Mouse (Mus musculus) midbrain, embryonic 10.5 days (tissue): ENCODE measurements at regions not wholly inside any gene's neighbourhood (a gene's known extent, or its start where the extent isn't known, plus 50 kb on each side); places are given as distances from the start of the nearest gene placed in this dataset.

Experiments
- DNase-seq: peaks from one replicate; pipeline ENCODE4 v3.0.0-alpha.2; 2017; ENCODE audit warnings: low spot score
- H3K27ac ChIP-seq: fragments of 300-500 bp; sonication (generic); replicated peaks from 2 replicates; pipeline ENCODE4 v1.5.1; 2016; ENCODE audit warnings: mild to moderate bottlenecking
- H3K27me3 ChIP-seq: fragments of 300-500 bp; sonication (generic); 2 replicates; pipeline ENCODE4 v1.6.1; 2016; ENCODE audit warnings: low read depth, mild to moderate bottlenecking; ENCODE audit not compliant: poor library complexity, severe bottlenecking
- H3K36me3 ChIP-seq: fragments of 300-500 bp; sonication (generic); 2 replicates; pipeline ENCODE4 v1.6.1; 2016; ENCODE audit warnings: mild to moderate bottlenecking, moderate library complexity
- H3K4me1 ChIP-seq: fragments of 300-500 bp; sonication (generic); 2 replicates; pipeline ENCODE4 v1.6.1; 2016
- H3K4me3 ChIP-seq: fragments of 300-500 bp; sonication (generic); 2 replicates; pipeline ENCODE4 v1.5.1; 2016; ENCODE audit warnings: mild to moderate bottlenecking, moderate library complexity
- H3K9me3 ChIP-seq: fragments of 300-500 bp; sonication (generic); replicated peaks from 2 replicates; pipeline ENCODE4 v1.6.1; 2016; ENCODE audit warnings: mild to moderate bottlenecking
- whole genome bisulfite sequencing: fragments of 180-500 bp; shearing (Covaris S2); methylation state at CpG from one replicate; pipeline ENCODE4 v1.1.7; 2016; 5-methylcytosine and 5-hydroxymethylcytosine counted together

GRCm38 (mm10) chr1:69364069-69364468 lies 256.2 kb upstream of the Erbb4 start:
- no peaks in the 10 kb centered on the region for H3K27me3 ChIP-seq
- no peak for DNase-seq
- H3K4me1 ChIP-seq, result no peaks in the 10 kb centered on the region
- H3K9me3 ChIP-seq, result no peaks in the 10 kb centered on the region
- no peak overlapping the region for H3K27ac ChIP-seq
- H3K4me3 ChIP-seq, result no peak overlapping the region
- H3K36me3 ChIP-seq, result no peaks in the 10 kb centered on the region

DNA sequence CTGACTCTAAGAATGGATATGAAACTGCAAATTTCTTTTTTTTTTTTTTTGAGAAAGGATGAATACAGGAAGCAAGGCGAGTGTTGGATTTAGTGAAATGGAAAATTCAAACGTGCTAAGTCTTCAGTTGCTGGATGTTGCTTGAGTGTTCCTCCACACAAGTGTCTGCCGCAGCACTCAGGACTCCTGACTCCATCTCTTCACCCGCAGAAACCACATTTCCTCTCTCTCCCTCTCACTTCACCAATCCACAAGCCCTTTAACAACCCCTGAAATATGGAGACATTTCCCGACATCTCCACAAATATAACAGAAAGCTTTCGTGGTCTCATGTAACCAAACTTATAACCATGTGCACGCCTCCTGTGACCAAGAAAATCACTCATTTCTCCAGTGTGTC lies 249.7 kb upstream of the Erbb4 start:
- no peak overlapping the region for H3K4me3 ChIP-seq
- WGBS, result 89% methylated on average over 7 of the region's 7 CpGs
- H3K9me3 ChIP-seq, result no peaks in the 10 kb centered on the region
- H3K36me3 ChIP-seq, result no peaks in the 10 kb centered on the region
- H3K4me1 ChIP-seq, result no peaks in the 10 kb centered on the region
- no peaks in the 10 kb centered on the region for H3K27me3 ChIP-seq
- no peak overlapping the region for H3K27ac ChIP-seq
- no peak for DNase-seq

GRCm38 (mm10) chr1:69350417-69350816 lies 242.6 kb upstream of the Erbb4 start:
- no peak overlapping the region for H3K4me3 ChIP-seq
- no peak overlapping the region for H3K27ac ChIP-seq
- H3K9me3 ChIP-seq, result no peaks in the 10 kb centered on the region
- no peak for DNase-seq
- 97% methylated on average over 2 of the region's 2 CpGs for WGBS
- H3K27me3 ChIP-seq, result no peaks in the 10 kb centered on the region
- H3K36me3 ChIP-seq, result no peaks in the 10 kb centered on the region
- no peaks in the 10 kb centered on the region for H3K4me1 ChIP-seq

- DNase-seq, result no peak
- H3K9me3 ChIP-seq, result no peaks in the 10 kb centered on the region
- H3K4me3 ChIP-seq, result no peak overlapping the region
- H3K27me3 ChIP-seq, result no peaks in the 10 kb centered on the region
- 94% methylated on average over 6 of the region's 6 CpGs for WGBS
- no peak overlapping the region for H3K27ac ChIP-seq
- H3K36me3 ChIP-seq, result no peaks in the 10 kb centered on the region
- no peaks in the 10 kb centered on the region for H3K4me1 ChIP-seq
Observed at GRCm38 (mm10) chr1:69349826-69350225, 242.0 kb upstream of the Erbb4 start.

DNA sequence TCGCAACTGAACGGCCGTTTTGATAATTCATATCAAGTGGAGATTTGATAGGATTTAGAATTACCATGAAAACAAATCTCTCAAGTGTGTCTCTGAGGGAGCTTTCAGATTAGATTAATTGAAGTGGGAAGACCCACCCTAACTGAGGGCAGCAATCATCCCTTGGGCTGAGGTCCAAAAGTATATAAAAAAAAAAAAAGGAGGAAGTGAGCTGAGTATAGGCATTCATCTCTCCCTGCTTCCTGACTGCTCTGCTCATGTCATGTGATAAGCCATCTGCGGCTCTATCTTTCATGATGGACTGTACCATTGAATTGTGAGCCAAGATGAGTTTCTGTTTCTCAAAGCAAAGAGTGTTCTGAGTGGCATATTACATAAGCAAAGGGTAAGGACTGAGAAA lies 234.2 kb upstream of the Erbb4 start:
- Histone ChIP-seq H3K4me3 (no peak overlapping the region), H3K27me3 (no peaks in the 10 kb centered on the region), H3K9me3 (no peaks in the 10 kb centered on the region), H3K4me1 (no peaks in the 10 kb centered on the region), H3K36me3 (no peaks in the 10 kb centered on the region), H3K27ac (no peak overlapping the region)
- no peak for DNase-seq
- WGBS, result 93% methylated on average over 4 of the region's 4 CpGs

DNA sequence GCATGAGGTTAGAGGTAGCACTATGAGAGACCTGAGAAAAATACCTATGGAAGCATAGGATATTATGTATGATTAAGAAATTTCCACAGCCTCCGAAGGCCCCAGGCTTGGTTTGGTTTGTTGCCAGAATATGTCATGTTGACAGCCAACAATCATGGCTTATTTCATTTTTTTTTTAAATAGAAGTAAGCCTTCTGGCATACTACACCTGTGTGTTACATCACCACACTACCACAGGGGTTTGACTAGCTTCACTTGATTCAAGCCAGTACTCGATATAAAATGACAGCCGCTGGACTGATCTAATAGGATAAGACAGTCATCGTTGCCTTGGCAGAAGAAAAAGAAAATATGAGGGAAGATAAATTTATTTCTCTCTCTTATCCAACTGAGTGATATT lies 232.6 kb upstream of the Erbb4 start:
- 91% methylated on average over 4 of the region's 4 CpGs for whole genome bisulfite sequencing
- Histone ChIP-seq H3K27ac (no peak overlapping the region), H3K36me3 (no peaks in the 10 kb centered on the region), H3K9me3 (no peaks in the 10 kb centered on the region), H3K27me3 (no peaks in the 10 kb centered on the region), H3K4me1 (no peaks in the 10 kb centered on the region), H3K4me3 (no peak overlapping the region)
- DNase-seq, result no peak

GRCm38 (mm10) chr1:69331418-69332254 lies 223.8 kb upstream of the Erbb4 start:
- no peak overlapping the region for H3K27ac ChIP-seq
- no peaks in the 10 kb centered on the region for H3K27me3 ChIP-seq
- no peak overlapping the region for H3K4me3 ChIP-seq
- no peak for DNase-seq
- 52% methylated on average over 11 of the region's 11 CpGs for WGBS
- H3K36me3 ChIP-seq, result no peaks in the 10 kb centered on the region
- H3K4me1 ChIP-seq, result peaks cover 6% of the 10 kb centered on the region; the same call in 1 of the 2 replicates
- H3K9me3 ChIP-seq, result no peaks in the 10 kb centered on the region

- no peaks in the 10 kb centered on the region for H3K9me3 ChIP-seq
- 86% methylated on average over 3 of the region's 3 CpGs for WGBS
- peaks cover 6% of the 10 kb centered on the region; the same call in 1 of the 2 replicates for H3K4me1 ChIP-seq
- H3K4me3 ChIP-seq, result no peak overlapping the region
- no peaks in the 10 kb centered on the region for H3K36me3 ChIP-seq
- no peak for DNase-seq
- H3K27me3 ChIP-seq, result no peaks in the 10 kb centered on the region
- H3K27ac ChIP-seq, result no peak overlapping the region
Observed at GRCm38 (mm10) chr1:69329399-69329798, 221.5 kb upstream of the Erbb4 start.

DNA sequence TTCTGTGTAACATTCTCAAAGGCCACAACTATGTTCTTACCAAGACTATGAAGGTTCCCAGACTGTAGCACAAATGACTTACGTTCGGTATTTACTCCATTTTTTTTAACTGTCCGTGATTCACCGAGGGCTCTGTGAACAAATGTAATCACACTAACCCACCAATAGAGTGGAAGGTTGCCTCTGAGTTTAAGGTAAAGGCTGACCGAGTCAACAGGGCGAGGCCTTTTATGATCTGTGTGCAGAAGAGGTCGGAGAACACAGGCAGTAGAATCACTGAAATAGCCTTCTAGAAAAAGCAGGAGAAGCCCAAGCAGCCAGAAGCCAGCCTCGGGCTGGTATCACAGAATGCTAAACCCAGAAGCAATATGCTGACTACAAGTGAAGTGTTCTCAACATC lies 218.9 kb upstream of the Erbb4 start:
- H3K4me1 ChIP-seq, result peaks cover 4% of the 10 kb centered on the region; the same call in 1 of the 2 replicates
- H3K9me3 ChIP-seq, result no peaks in the 10 kb centered on the region
- H3K27ac ChIP-seq, result no peak overlapping the region
- H3K27me3 ChIP-seq, result no peaks in the 10 kb centered on the region
- H3K4me3 ChIP-seq, result no peak overlapping the region
- no peak for DNase-seq
- 91% methylated on average over 8 of the region's 8 CpGs for WGBS
- H3K36me3 ChIP-seq, result no peaks in the 10 kb centered on the region

GRCm38 (mm10) chr1:69319526-69319925 lies 211.7 kb upstream of the Erbb4 start:
- Histone ChIP-seq H3K9me3 (no peaks in the 10 kb centered on the region), H3K36me3 (no peaks in the 10 kb centered on the region), H3K27ac (no peak overlapping the region), H3K4me3 (no peak overlapping the region), H3K4me1 (no peaks in the 10 kb centered on the region), H3K27me3 (no peaks in the 10 kb centered on the region)
- 89% methylated on average over 3 of the region's 3 CpGs for WGBS
- DNase-seq, result no peak

DNA sequence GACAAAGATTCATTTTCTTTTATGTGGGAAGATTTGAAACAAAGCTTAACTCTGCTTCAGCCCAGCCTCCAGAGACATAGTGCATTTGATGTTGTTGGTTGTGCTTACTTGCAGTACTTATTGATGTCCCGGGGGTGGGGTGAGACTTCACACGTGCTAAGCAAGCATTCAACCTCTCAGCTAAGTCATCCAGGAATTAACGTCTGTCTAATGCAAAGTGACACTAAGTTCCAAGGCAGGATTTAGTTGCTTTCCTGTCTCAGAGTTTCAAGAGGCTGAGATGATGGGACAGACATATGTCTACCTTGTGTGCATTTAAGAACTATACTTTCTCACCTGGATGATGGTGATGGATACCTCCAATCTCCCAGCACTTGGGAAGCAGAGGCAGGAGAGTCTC lies 189.0 kb upstream of the Erbb4 start:
- WGBS, result 79% methylated on average over 3 of the region's 3 CpGs
- no peak overlapping the region for H3K27ac ChIP-seq
- H3K27me3 ChIP-seq, result no peaks in the 10 kb centered on the region
- H3K36me3 ChIP-seq, result no peaks in the 10 kb centered on the region
- no peaks in the 10 kb centered on the region for H3K9me3 ChIP-seq
- H3K4me3 ChIP-seq, result no peak overlapping the region
- H3K4me1 ChIP-seq, result no peaks in the 10 kb centered on the region
- DNase-seq, result no peak

DNA sequence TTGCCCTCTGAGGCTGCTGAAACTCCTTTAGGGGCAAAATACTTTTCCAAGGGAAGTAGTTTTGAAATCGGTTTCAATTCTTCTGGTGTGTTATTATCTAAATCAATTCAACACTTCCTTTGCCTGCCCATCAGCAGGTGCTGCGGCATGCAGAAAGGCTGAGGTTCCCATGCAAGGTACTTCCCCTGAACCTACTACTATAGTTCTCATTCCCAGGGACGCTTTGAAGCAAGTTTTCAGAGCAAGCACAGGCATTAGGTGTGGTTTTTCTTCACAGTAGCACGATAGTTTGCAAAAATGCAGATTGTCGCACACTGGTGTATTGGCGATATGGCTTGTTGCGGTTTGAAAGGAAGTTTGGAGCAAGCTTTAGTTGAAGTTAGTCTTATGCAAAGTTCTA lies 183.5 kb upstream of the Erbb4 start:
- H3K27ac ChIP-seq, result no peak overlapping the region
- H3K9me3 ChIP-seq, result no peaks in the 10 kb centered on the region
- no peaks in the 10 kb centered on the region for H3K4me1 ChIP-seq
- H3K36me3 ChIP-seq, result no peaks in the 10 kb centered on the region
- H3K27me3 ChIP-seq, result no peaks in the 10 kb centered on the region
- WGBS, result 88% methylated on average over 7 of the region's 7 CpGs
- H3K4me3 ChIP-seq, result no peak overlapping the region
- DNase-seq, result no peak

- no peak for DNase-seq
- Histone ChIP-seq H3K27me3 (no peaks in the 10 kb centered on the region), H3K27ac (no peak overlapping the region), H3K4me3 (no peak overlapping the region), H3K4me1 (peaks cover 6% of the 10 kb centered on the region; the same call in 1 of the 2 replicates), H3K9me3 (no peaks in the 10 kb centered on the region), H3K36me3 (no peaks in the 10 kb centered on the region)
- WGBS, result 50% methylated on average over 3 of the region's 3 CpGs
Observed at GRCm38 (mm10) chr1:69286374-69286773, 178.5 kb upstream of the Erbb4 start.
